Comparison of ENCODE assay signal across 8 mouse cellular contexts in genomic region chr19:6384128-6384527, GRCm38 (mm10). TPM values are rescaled to one million over a fixed set of nuclear protein-coding genes. Genes with fewer than 3 reads are reported as not detected.
DNase-seq lines count a peak whose midpoint lies in the region; ATAC-seq and TF ChIP-seq lines count a peak whose summit lies in the region.

Gene Pygm (plus strand): TSS chr19:6384399.

- 0 out of 2 replicates have a peak, but pooled peaks cover 5% of the 10 kb centered on the region for H3K36me3 ChIP-seq in intestine, embryonic 14.5 days (ENCODE audit: control insufficient read depth, insufficient read depth, low read length)
- no peaks in the 10 kb centered on the region for H3K36me3 ChIP-seq in stomach, postnatal 0 days (ENCODE audit: control insufficient read depth, insufficient read depth, low read length)

- no peaks in the 10 kb centered on the region for H3K27me3 ChIP-seq in intestine, embryonic 14.5 days (replicated peaks; ENCODE audit: control insufficient read depth, insufficient read depth, low read length)
- no peaks in the 10 kb centered on the region for H3K27me3 ChIP-seq in stomach, postnatal 0 days (ENCODE audit: control insufficient read depth, insufficient read depth, low read length)

- ATAC-seq in intestine, embryonic 14.5 days (replicated peaks; ENCODE audit: low FRiP score, low TSS enrichment, low read depth) = peak; percentile 51
- peak; percentile 51; the same call in 1 of the 2 replicates for ATAC-seq in stomach, postnatal 0 days (ENCODE audit: low FRiP score, low TSS enrichment)
- no peak for ATAC-seq in CD4-positive, CD25-positive, alpha-beta regulatory T cell, adult 4 months

- DNase-seq in adrenal gland, adult 2 months = peak; percentile 76
- peak; percentile 65 to 80 for DNase-seq in adrenal gland, postnatal 36 days
- no peak for DNase-seq in gonadal fat pad, adult 2 months (ENCODE audit: low read depth)
- DNase-seq in intestine, embryonic 14.5 days (ENCODE audit: low spot score) = no peak
- DNase-seq in left cerebral cortex, adult 2 months (ENCODE audit: extremely low spot score in 1 of 2, low spot score in 2 of 2) = peak; percentile 65 to 70
- DNase-seq in mesoderm, embryonic 11.5 days (ENCODE audit: low read depth, low spot score) = peak; percentile 37
- peak; percentile 62 for DNase-seq in stomach, postnatal 0 days (ENCODE audit: low spot score)

- H3K9me3 ChIP-seq in intestine, embryonic 14.5 days (ENCODE audit: control insufficient read depth, low read length) = no peaks in the 10 kb centered on the region
- no peaks in the 10 kb centered on the region for H3K9me3 ChIP-seq in stomach, postnatal 0 days (ENCODE audit: control insufficient read depth, low read length)

- peaks cover 10% of the 10 kb centered on the region for H3K4me1 ChIP-seq in intestine, embryonic 14.5 days (replicated peaks; ENCODE audit: control insufficient read depth, insufficient read depth, low read length)
- H3K4me1 ChIP-seq in stomach, postnatal 0 days (replicated peaks; ENCODE audit: control insufficient read depth, insufficient read depth) = no peaks in the 10 kb centered on the region; the same call in 1 of the 2 replicates

- no peak for TF ChIP-seq EP300 in stomach, postnatal 0 days (optimal IDR thresholded peaks at IDR 0.05)

- no peak within 1 kb of the TSS; the same call in 1 of the 2 replicates for H3K9ac ChIP-seq in intestine, embryonic 14.5 days (ENCODE audit: low read length)
- peak within 1 kb of the TSS; percentile 14; the same call in 1 of the 2 replicates for H3K9ac ChIP-seq in stomach, postnatal 0 days (ENCODE audit: low read length)

- no peak within 1 kb of the TSS for H3K4me3 ChIP-seq in intestine, embryonic 14.5 days (ENCODE audit: low read depth, low read length)
- H3K4me3 ChIP-seq in left cerebral cortex, adult 2 months = peak within 1 kb of the TSS; percentile 11; the same call in 1 of the 2 replicates
- peak within 1 kb of the TSS; percentile 10 for H3K4me3 ChIP-seq in stomach, postnatal 0 days (ENCODE audit: low read depth, low read length)

- peak within 1 kb of the TSS; percentile 7; the same call in 1 of the 2 replicates for H3K4me2 ChIP-seq in intestine, embryonic 14.5 days (ENCODE audit: low read length)
- peak within 1 kb of the TSS; percentile 44 for H3K4me2 ChIP-seq in stomach, postnatal 0 days (replicated peaks; ENCODE audit: low read depth)

- 11% methylated on average over 7 of the region's 7 CpGs for WGBS in intestine, embryonic 14.5 days
- 16% methylated on average over 7 of the region's 7 CpGs for WGBS in stomach, postnatal 0 days

- H3K27ac ChIP-seq in intestine, embryonic 14.5 days (ENCODE audit: low read depth) = no peak within 1 kb of the TSS
- peak within 1 kb of the TSS; percentile 67 for H3K27ac ChIP-seq in left cerebral cortex, adult 2 months
- H3K27ac ChIP-seq in stomach, postnatal 0 days (replicated peaks) = peak within 1 kb of the TSS; percentile 56

- intact Hi-C loops in left cerebral cortex, adult 2 months (cut with DNase I) = no loop called here

- TF ChIP-seq CTCF in left cerebral cortex, adult 2 months (IDR thresholded peaks at IDR 0.05) = no peak
- TF ChIP-seq CTCF in stomach, postnatal 0 days (IDR thresholded peaks at IDR 0.05; ENCODE audit: low read depth) = peak; percentile 31

RNA-seq across cellular contexts. Expression of gene Pygm, which starts in this region (rescaled TPM):
- 10 to 100 TPM; 48.3 to 94.0 TPM for total RNA-seq in adrenal gland, adult 2 months (2021)
- 97.8 and 115 TPM in 2 replicates for polyA plus RNA-seq in adrenal gland, adult 2 months (2012; rRNA removed)
- total RNA-seq in adrenal gland, postnatal 36 days (2021) = 100 to 1,000 TPM in 1 of 2 experiments, 10 to 100 TPM in 1; 75.6 to 124 TPM
- polyA plus RNA-seq in gonadal fat pad, adult 2 months (2012; rRNA removed) = 13.1 and 15.8 TPM in 2 replicates
- polyA plus RNA-seq in intestine, embryonic 14.5 days (2014; fragmentation: Nextera tagmentation; extraction: Ambion mirVana) = 5.9 and 6.2 TPM in 2 replicates
- 10 to 100 TPM; 28.4 to 32.7 TPM for total RNA-seq in left cerebral cortex, adult 2 months (2021)
- 8.0 and 10.5 TPM in 2 replicates for polyA plus RNA-seq in stomach, postnatal 0 days (2015; fragmentation: Nextera tagmentation; extraction: Ambion mirVana)
- 10 to 100 TPM in 1 of 2 experiments, 1 to 10 TPM in 1; 2.0 to 14.2 TPM for polyA plus RNA-seq in CD4-positive, CD25-positive, alpha-beta regulatory T cell, adult 4 months (2017; shearing (Covaris generic))

Comparison
In these comparisons a context has a peak if more than half of its experiments do, and no peak if none do; other contexts are left out.
1. DNase-seq: peak in adrenal gland, adult 2 months (single experiment), adrenal gland, postnatal 36 days (2 of 2), left cerebral cortex, adult 2 months (2 of 2), mesoderm, embryonic 11.5 days (single experiment) and stomach, postnatal 0 days (single experiment); none in gonadal fat pad, adult 2 months (single experiment) and intestine, embryonic 14.5 days (single experiment).